Mouse (Mus musculus) ES-Bruce4 (cell line): ENCODE results near the gene Txlng.

Experiments
- CTCF ChIP-seq: IDR thresholded peaks from one replicate; pipeline ENCODE4 v1.8.1; 2011; ENCODE audit warnings: low read depth, low read length
- POLR2A ChIP-seq: IDR thresholded peaks from one replicate; pipeline ENCODE4 v1.8.1; 2011; ENCODE audit warnings: low read length; ENCODE audit not compliant: insufficient read depth

DNA sequence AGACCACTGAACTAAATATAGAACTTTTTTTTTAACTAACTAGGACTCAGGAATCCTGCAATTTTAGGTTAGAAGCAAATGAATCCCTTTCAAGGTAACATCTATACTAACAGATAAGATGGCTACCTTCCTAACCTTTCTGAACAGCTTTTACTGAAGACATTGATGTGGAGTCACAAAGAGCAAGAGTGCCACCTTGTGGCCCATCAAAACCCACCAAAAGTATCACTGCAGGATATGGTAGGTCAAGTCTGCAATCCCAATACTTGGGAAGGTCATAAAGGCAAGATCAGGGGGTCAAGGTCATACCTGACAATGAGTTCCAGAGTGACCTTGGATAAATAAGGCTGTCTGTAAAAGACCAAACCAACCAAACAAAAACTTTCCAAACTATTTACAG, 28.9 kb downstream of the Txlng start:
- TF ChIP-seq POLR2A (no peak), CTCF (no peak)
